Mouse (Mus musculus) E14TG2a.4 (cell line): Measurements from ENCODE around the gene Zfp747.

Source experiments
- H3K27me3 ChIP-seq: 2 replicates; pipeline ENCODE4 v1.6.1; 2014; ENCODE audit warnings: low read length, control low read depth; ENCODE audit not compliant: insufficient read depth
- H3K36me3 ChIP-seq: 2 replicates; pipeline ENCODE4 v1.6.1; 2014; ENCODE audit warnings: low read length, control low read depth; ENCODE audit not compliant: insufficient read depth
- H3K4me1 ChIP-seq: replicated peaks from 2 replicates; pipeline ENCODE4 v1.6.1; 2014; ENCODE audit warnings: low read depth, low read length, control low read depth
- H3K4me3 ChIP-seq: replicated peaks from 2 replicates; pipeline ENCODE4 v1.5.1; 2014; ENCODE audit warnings: mild to moderate bottlenecking, low read length
- H3K9me3 ChIP-seq: 2 replicates; pipeline ENCODE4 v1.6.1; 2014; ENCODE audit warnings: low read length, control low read depth
- CTCF ChIP-seq: conservative IDR thresholded peaks from 2 replicates; pipeline ENCODE4 v1.5.1; 2014; ENCODE audit warnings: low read length
- NANOG ChIP-seq: IDR thresholded peaks from 2 replicates; pipeline ENCODE4 v1.6.1; 2014; ENCODE audit warnings: borderline replicate concordance, low read length, mixed read lengths
- POU5F1 ChIP-seq: IDR thresholded peaks from 2 replicates; pipeline ENCODE4 v1.6.1; 2014; ENCODE audit warnings: low read length, borderline replicate concordance

The Zfp747 gene

DNA sequence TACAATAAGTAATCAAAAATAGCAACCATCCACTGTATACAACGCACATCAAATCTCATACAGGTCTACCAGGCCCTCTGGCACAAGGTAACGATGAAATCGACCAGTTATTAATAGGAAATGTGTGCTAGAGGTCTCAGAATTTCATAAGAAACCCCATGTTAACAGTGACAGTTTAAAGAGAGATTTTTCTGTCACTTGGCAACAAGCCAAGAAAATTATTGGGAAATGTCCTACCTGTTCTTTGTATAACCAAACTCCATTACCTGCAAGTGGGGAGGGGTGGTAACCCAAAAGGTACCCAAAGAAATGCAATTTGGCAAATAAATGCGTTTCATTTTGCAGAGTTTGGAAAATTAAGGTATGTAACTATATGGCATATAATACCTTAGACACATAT, 17.4 kb downstream of the Zfp747 start:
- TF ChIP-seq POU5F1, result no peak
- TF ChIP-seq CTCF, result no peak
- no peak for TF ChIP-seq NANOG
- H3K9me3 ChIP-seq, result peaks cover 15% of the 10 kb centered on the region
- H3K36me3 ChIP-seq, result no peaks in the 10 kb centered on the region
- H3K4me3 ChIP-seq, result no peak overlapping the region
- peaks cover 23% of the 10 kb centered on the region for H3K27me3 ChIP-seq
- peaks cover 10% of the 10 kb centered on the region for H3K4me1 ChIP-seq

DNA sequence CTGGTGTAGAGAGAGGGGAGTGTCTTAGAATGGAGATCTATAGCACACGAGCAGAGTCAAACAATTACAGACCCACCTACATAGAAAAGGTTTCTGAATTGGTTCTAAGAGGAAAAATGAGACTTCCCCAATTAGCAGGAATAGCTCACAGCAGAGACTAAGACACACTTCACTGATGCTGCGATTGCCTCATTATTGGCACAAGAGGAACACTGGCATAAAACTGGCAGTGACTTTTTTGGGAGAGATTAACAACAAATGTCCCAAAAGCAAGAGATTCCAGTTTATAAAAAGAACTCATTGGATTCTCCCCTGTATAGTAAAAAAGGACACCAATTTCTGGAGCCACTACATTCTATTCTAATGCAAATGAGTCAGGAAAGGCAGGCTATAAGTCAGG, 18.0 kb downstream of the Zfp747 start:
- Histone ChIP-seq H3K27me3 (peaks cover 20% of the 10 kb centered on the region), H3K9me3 (peaks cover 17% of the 10 kb centered on the region), H3K4me3 (no peak overlapping the region), H3K4me1 (peaks cover 7% of the 10 kb centered on the region; the same call in 1 of the 2 replicates), H3K36me3 (no peaks in the 10 kb centered on the region)
- TF ChIP-seq NANOG (no peak), CTCF (no peak), POU5F1 (no peak)

DNA sequence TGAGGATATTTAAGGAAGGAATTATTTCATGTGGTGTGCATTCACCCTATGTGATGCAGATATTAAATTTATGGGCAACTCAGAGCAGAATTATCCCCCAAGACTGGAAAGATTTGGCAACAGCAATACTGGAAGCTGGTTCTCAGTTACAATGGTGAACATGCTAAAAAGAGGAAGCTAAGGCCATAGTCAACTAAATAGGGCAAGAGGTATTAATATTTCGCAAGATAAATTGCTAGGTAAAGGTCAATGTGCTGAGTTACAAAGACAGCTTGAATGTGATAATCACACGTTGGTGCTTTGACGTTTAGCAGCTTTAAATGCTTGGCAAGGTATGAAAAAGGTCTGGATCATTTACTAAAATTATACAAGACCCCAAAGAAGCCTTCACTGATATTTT, 20.1 kb downstream of the Zfp747 start:
- peaks cover 17% of the 10 kb centered on the region for H3K9me3 ChIP-seq
- no peaks in the 10 kb centered on the region for H3K36me3 ChIP-seq
- no peaks in the 10 kb centered on the region for H3K4me1 ChIP-seq
- H3K27me3 ChIP-seq, result peaks cover 16% of the 10 kb centered on the region
- no peak overlapping the region for H3K4me3 ChIP-seq
- no peak for TF ChIP-seq POU5F1
- no peak for TF ChIP-seq NANOG
- TF ChIP-seq CTCF, result no peak

DNA sequence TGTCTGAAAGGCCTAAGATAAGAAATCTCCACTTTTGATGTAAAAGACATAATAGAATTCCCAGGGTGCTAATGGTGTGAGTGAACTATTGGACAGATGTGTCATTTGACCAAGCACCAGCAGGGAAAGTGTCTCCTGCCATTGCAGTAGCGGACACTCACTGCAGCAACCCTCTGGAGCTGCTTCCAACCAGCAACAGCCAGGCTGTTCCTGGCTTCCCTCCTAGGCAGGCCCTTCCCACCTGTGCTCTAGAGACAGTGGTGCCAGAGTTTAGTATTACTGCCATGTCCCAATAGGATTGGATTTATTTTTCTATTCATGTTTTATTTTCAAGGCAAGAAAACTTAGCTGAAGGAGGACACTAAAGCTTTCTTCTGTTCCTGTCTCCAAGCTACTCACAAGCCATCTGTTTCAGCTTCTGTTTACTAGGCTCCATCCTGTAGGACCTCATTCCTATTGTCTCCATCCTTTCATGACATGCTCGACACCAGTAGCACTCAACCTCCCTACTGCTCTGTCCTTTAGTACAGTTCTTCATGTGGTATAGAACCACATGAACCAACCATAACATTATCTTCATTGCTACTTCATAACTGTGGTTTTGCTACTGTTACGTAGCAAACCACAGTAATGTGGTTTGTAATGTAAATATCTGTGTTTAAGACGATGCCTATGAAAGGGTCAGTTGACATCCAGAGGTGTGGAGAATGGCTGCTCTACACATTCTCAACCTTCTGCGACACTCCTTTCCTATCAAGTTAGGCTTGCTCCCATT, 24.4 kb downstream of the Zfp747 start:
- H3K4me1 ChIP-seq, result peaks cover 8% of the 10 kb centered on the region
- no peaks in the 10 kb centered on the region for H3K36me3 ChIP-seq
- H3K9me3 ChIP-seq, result peaks cover 17% of the 10 kb centered on the region
- no peak overlapping the region for H3K4me3 ChIP-seq
- peaks cover 2% of the 10 kb centered on the region for H3K27me3 ChIP-seq
- TF ChIP-seq NANOG (no peak), POU5F1 (no peak), CTCF (no peak)

DNA sequence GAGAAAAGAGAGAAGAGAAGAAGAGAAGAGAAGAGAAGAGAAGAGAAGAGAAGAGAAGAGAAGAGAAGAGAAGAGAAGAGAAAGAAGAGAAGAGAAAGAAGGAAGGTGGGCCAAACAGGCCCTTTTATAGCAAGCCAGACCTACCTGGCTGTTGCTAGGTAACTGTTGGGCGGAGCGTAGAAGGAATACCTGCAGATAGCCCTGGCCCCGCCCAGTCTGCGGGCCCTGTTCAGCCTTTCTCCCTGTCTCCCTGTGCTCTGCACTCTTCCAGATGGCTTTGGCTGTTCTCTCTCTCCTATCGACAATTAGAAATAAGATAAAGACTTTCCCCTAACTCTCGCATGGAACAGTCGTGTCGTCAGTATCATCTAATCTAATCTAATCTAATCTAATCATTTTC, 29.2 kb downstream of the Zfp747 start:
- H3K36me3 ChIP-seq, result no peaks in the 10 kb centered on the region
- H3K4me3 ChIP-seq, result peak overlapping the region; percentile 97
- no peak for TF ChIP-seq CTCF
- H3K4me1 ChIP-seq, result peaks cover 43% of the 10 kb centered on the region
- H3K27me3 ChIP-seq, result peaks cover 29% of the 10 kb centered on the region
- no peaks in the 10 kb centered on the region for H3K9me3 ChIP-seq

DNA sequence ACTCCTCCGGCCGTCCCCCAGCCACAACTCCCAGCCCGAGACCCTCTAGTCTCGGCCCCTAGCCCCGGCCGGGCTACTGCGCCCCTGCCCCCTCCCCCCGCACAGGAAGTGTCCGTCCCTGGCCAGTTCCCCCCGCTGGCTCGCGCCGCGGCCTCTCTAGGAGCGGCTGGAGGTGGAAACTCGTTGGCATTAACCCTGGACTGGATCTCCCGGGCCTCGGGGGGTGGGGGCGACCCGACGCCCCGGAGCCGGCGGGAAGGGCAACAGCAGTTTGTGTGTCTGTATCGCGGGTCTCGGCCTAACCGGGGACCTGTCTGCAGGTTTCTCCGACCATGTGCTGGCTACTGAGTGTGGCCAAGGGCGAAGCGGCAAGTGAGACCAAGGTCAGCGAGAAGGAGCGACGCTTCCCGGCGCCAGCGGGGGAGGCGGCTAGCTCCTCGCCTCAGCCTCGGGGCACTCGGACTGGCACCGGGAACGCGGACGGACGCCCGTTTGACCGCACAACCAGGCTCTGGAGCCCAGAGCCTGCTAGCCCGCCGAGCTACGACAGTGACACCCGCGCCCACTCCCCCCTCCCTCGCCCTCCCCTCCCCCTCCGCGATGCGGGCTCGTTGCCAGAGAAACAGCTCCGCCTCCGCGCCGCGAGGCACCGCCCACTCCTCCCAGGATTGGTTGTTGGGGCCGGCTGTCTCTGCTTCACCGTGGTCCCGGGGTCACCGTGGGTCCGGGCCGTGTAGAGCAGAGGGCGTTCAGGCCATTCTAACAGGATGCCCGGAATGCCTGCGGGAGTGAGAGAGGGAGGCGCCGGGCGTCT, 30.1 kb downstream of the Zfp747 start, which contains the start of gene Zfp768:
Zfp768 (minus strand) TSS at position 78 of the 814 bp plus-strand sequence.
- Histone ChIP-seq H3K27me3 (peaks cover 29% of the 10 kb centered on the region), H3K4me1 (peaks cover 50% of the 10 kb centered on the region), H3K4me3 (peak within 1 kb of the TSS; percentile 97), H3K9me3 (no peaks in the 10 kb centered on the region), H3K36me3 (no peaks in the 10 kb centered on the region)
- TF ChIP-seq CTCF, result no peak
- TF ChIP-seq NANOG, result no peak
- no peak for TF ChIP-seq POU5F1

DNA sequence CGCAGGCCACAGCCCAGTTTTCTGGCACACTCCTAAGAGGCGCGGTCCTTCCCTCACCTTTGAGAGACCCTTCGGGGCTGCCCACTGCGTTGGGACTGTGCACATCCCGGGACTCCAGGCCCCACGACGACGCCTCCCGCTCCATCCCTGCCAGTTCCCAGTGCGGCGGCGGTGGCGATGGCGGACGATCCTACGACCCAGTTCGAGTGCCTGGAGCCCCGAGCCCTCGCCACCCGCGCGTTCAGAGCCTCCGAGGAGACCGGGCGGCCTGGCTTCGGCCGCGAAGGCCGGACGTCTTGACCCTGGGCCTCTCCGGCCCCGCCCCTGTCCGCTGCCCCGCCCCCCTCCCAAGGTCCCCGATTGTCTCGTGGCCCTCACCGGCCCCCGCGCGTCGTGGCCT, 30.8 kb downstream of the Zfp747 start:
- TF ChIP-seq POU5F1 (no peak), NANOG (no peak), CTCF (no peak)
- H3K4me1 ChIP-seq, result peaks cover 50% of the 10 kb centered on the region
- H3K9me3 ChIP-seq, result no peaks in the 10 kb centered on the region
- peaks cover 29% of the 10 kb centered on the region for H3K27me3 ChIP-seq
- H3K36me3 ChIP-seq, result no peaks in the 10 kb centered on the region
- peak overlapping the region; percentile 97 for H3K4me3 ChIP-seq

DNA sequence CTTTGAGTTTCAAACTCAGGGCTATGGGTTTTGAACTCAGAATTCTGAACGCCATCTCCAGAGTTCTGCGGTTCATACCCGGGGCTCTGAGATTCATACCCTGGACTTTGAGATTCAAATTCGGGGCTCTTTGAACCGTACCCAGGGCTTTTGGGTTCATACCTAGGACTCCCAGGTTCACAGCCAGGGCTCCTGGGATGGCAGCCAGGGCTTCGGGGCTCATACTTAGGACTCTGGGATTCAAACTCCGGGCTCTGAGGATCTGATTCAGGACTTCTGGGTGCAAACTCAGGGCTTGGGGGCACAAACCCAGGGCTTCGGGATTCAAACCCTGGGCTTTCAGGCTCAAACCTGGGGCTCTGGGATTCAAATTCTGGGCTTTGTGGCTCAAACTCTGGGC, 31.5 kb downstream of the Zfp747 start:
- H3K9me3 ChIP-seq, result no peaks in the 10 kb centered on the region
- peaks cover 29% of the 10 kb centered on the region for H3K27me3 ChIP-seq
- peak overlapping the region; percentile 97 for H3K4me3 ChIP-seq
- no peaks in the 10 kb centered on the region for H3K36me3 ChIP-seq
- TF ChIP-seq CTCF (no peak), POU5F1 (no peak), NANOG (no peak)
- peaks cover 53% of the 10 kb centered on the region for H3K4me1 ChIP-seq
